Mouse (Mus musculus) stomach, embryonic 14.5 days (tissue): ENCODE data around the gene Mvb12b. TPM values are rescaled to one million over a fixed set of nuclear protein-coding genes. Genes with fewer than 3 reads are reported as not detected.

ENCODE experiments used
- ATAC-seq: fragments of 200-750 bp; cut with Nextera tagmentation; 2 replicates; pipeline ENCODE4 v1.8.0; 2017; ENCODE audit warnings: low read depth, moderate TSS enrichment; ENCODE audit not compliant: insufficient number of reproducible peaks, insufficient read depth, low FRiP score
- H3K27ac ChIP-seq: fragments of 300-500 bp; sonication (generic); 2 replicates; pipeline ENCODE4 v1.5.1; 2014; ENCODE audit warnings: mild to moderate bottlenecking, low read length, moderate library complexity, mixed read lengths
- H3K27me3 ChIP-seq: fragments of 300-500 bp; sonication (generic); 2 replicates; pipeline ENCODE4 v1.6.1; 2014; ENCODE audit warnings: low read length, control low read depth, mixed read lengths; ENCODE audit not compliant: control insufficient read depth, insufficient read depth
- H3K36me3 ChIP-seq: fragments of 300-500 bp; sonication (generic); 2 replicates; pipeline ENCODE4 v1.6.1; 2014; ENCODE audit warnings: mild to moderate bottlenecking, control low read depth, low read length, moderate library complexity, mixed read lengths; ENCODE audit not compliant: control insufficient read depth, insufficient read depth
- H3K4me1 ChIP-seq: fragments of 300-500 bp; sonication (generic); 2 replicates; pipeline ENCODE4 v1.6.1; 2014; ENCODE audit warnings: low read length, control low read depth, mixed read lengths; ENCODE audit not compliant: control insufficient read depth, insufficient read depth
- H3K4me2 ChIP-seq: fragments of 300-500 bp; sonication (generic); replicated peaks from 2 replicates; pipeline ENCODE4 v1.6.1; 2014; ENCODE audit warnings: low read depth, low read length, control low read depth
- H3K4me3 ChIP-seq: fragments of 300-500 bp; sonication (generic); 2 replicates; pipeline ENCODE4 v1.5.1; 2014; ENCODE audit warnings: low read depth, low read length, control low read depth
- H3K9ac ChIP-seq: fragments of 300-500 bp; sonication (generic); replicated peaks from 2 replicates; pipeline ENCODE4 v1.6.1; 2014; ENCODE audit warnings: low read depth, mild to moderate bottlenecking, control low read depth, low read length, moderate library complexity, mixed read lengths
- H3K9me3 ChIP-seq: fragments of 300-500 bp; sonication (generic); 2 replicates; pipeline ENCODE4 v1.6.1; 2016; ENCODE audit warnings: low read depth, low read length, control low read depth; ENCODE audit not compliant: control insufficient read depth
- WGBS: fragments of 180-500 bp; shearing (Covaris S2); extraction: QIAGEN DNeasy Blood & Tissue Kit; methylation state at CpG from one replicate; pipeline ENCODE4 v1.1.7; 2014; 5-methylcytosine and 5-hydroxymethylcytosine counted together
- polyA plus RNA-seq: library from polyadenylated mRNA; unstranded; fragments of >200 nt; fragmentation: Nextera tagmentation; extraction: Ambion mirVana; gene quantifications from 2 replicates; pipeline ENCODE4 v1.2.1, GENCODE M21; 2014

Gene Mvb12b
- polyA plus RNA-seq, 1 experiment from 2014 or later: 20.7 TPM

DNA sequence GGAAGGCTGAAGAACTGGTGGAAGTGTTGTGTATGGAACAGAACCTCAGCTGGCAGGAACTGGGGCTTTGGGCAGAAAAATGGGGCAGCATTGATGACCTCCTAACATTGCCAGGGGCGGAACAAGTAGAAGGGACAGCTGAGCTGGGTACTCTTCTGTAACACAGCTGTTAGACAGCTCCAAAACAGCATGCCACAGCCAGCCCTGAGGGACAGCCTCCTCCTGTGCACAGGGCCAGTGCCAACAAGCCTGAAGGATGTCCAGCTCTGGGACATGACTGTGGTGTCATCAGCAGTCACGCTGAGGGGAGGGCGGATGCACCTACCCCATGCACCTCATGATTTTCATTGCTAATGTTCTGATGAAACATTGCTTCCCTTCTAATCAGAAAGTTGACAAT, 78.7 kb downstream of the Mvb12b start:
- no peak overlapping the region for H3K9ac ChIP-seq
- no peaks in the 10 kb centered on the region for H3K27me3 ChIP-seq
- H3K9me3 ChIP-seq: no peaks in the 10 kb centered on the region
- ATAC-seq: no peak
- H3K27ac ChIP-seq: no peak overlapping the region
- no peaks in the 10 kb centered on the region for H3K4me1 ChIP-seq
- no peak overlapping the region for H3K4me3 ChIP-seq
- no peaks in the 10 kb centered on the region; the same call in 1 of the 2 replicates for H3K36me3 ChIP-seq
- WGBS: 87% methylated on average over 3 of the region's 3 CpGs
- no peak overlapping the region for H3K4me2 ChIP-seq

- Histone ChIP-seq H3K27me3 (no peaks in the 10 kb centered on the region), H3K36me3 (no peaks in the 10 kb centered on the region; the same call in 1 of the 2 replicates), H3K27ac (no peak overlapping the region), H3K4me1 (no peaks in the 10 kb centered on the region), H3K4me3 (no peak overlapping the region), H3K9me3 (no peaks in the 10 kb centered on the region), H3K4me2 (no peak overlapping the region), H3K9ac (no peak overlapping the region)
- ATAC-seq: no peak
- WGBS: 91% methylated on average over 5 of the region's 5 CpGs
These were observed 79.7 kb downstream of the Mvb12b start for GRCm38 (mm10) chr2:33808032-33808431.

GRCm38 (mm10) chr2:33805640-33806039, 82.1 kb downstream of the Mvb12b start:
- ATAC-seq: no peak
- Histone ChIP-seq H3K27me3 (no peaks in the 10 kb centered on the region), H3K9ac (no peak overlapping the region), H3K4me1 (no peaks in the 10 kb centered on the region), H3K27ac (no peak overlapping the region), H3K4me2 (no peak overlapping the region), H3K9me3 (no peaks in the 10 kb centered on the region), H3K36me3 (peaks cover 7% of the 10 kb centered on the region; the same call in 1 of the 2 replicates), H3K4me3 (no peak overlapping the region)
- 84% methylated on average over 11 of the region's 11 CpGs for WGBS

GRCm38 (mm10) chr2:33803717-33804214, 84.0 kb downstream of the Mvb12b start:
- H3K4me3 ChIP-seq: no peak overlapping the region
- H3K4me1 ChIP-seq: no peaks in the 10 kb centered on the region
- peaks cover 7% of the 10 kb centered on the region; the same call in 1 of the 2 replicates for H3K36me3 ChIP-seq
- 72% methylated on average over 4 of the region's 4 CpGs for WGBS
- H3K27me3 ChIP-seq: no peaks in the 10 kb centered on the region
- H3K9me3 ChIP-seq: no peaks in the 10 kb centered on the region
- H3K27ac ChIP-seq: no peak overlapping the region
- H3K9ac ChIP-seq: no peak overlapping the region
- no peak overlapping the region for H3K4me2 ChIP-seq
- ATAC-seq: no peak

- Histone ChIP-seq H3K9me3 (no peaks in the 10 kb centered on the region), H3K27ac (no peak overlapping the region), H3K4me2 (no peak overlapping the region), H3K36me3 (peaks cover 7% of the 10 kb centered on the region; the same call in 1 of the 2 replicates), H3K9ac (no peak overlapping the region), H3K4me1 (0 out of 2 replicates have a peak, but pooled peaks cover 2% of the 10 kb centered on the region), H3K4me3 (no peak overlapping the region), H3K27me3 (no peaks in the 10 kb centered on the region)
- 87% methylated on average over 12 of the region's 12 CpGs for WGBS
- no peak for ATAC-seq
These were observed 84.6 kb downstream of the Mvb12b start for GRCm38 (mm10) chr2:33803083-33803615.

DNA sequence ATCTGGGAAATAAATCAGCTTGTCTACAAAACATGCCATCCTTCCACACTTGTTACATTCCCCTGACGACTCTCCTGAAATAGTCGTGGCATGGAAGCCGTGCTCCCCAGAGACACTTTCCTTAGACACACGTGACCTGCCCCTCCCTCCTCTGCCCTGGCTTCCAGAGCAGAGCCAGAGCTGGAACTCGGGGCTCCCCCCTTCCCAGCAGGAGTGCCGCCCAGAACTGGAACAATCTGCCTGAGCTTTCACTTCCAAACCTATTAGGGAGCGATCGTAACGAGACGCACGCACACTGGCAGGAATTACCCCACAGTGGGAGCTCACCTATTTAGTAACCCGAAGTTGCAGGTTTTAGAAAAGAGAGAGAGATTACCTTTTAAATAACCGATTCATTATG, 86.0 kb downstream of the Mvb12b start:
- H3K27ac ChIP-seq: no peak overlapping the region
- 0 out of 2 replicates have a peak, but pooled peaks cover 2% of the 10 kb centered on the region for H3K4me1 ChIP-seq
- H3K4me2 ChIP-seq: no peak overlapping the region
- peaks cover 7% of the 10 kb centered on the region; the same call in 1 of the 2 replicates for H3K36me3 ChIP-seq
- WGBS: 76% methylated on average over 13 of the region's 13 CpGs
- no peak overlapping the region for H3K4me3 ChIP-seq
- no peak for ATAC-seq
- no peaks in the 10 kb centered on the region for H3K9me3 ChIP-seq
- H3K27me3 ChIP-seq: no peaks in the 10 kb centered on the region
- H3K9ac ChIP-seq: no peak overlapping the region

DNA sequence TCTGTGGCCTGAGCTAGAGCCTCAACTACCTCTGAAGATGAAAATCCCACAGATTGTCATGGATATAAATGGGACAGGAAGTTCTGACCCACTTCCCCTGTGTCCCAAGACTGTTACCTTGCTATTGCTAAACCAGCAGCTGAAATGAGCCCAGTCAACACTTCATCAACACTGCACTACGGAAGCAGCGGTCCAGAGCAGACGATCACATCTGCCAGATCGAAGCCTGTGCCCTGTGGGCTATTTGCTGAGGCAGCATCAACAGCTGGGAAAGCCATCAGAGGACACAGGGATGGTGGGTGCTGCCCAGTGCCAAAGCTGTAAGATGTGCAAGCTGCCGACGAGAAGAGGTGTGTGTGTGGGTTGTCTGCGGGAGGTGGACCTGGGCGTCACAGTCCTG, 86.4 kb downstream of the Mvb12b start:
- H3K4me1 ChIP-seq: 0 out of 2 replicates have a peak, but pooled peaks cover 2% of the 10 kb centered on the region
- no peak overlapping the region for H3K27ac ChIP-seq
- no peaks in the 10 kb centered on the region for H3K9me3 ChIP-seq
- H3K4me2 ChIP-seq: no peak overlapping the region
- ATAC-seq: no peak
- no peaks in the 10 kb centered on the region for H3K27me3 ChIP-seq
- H3K36me3 ChIP-seq: peaks cover 7% of the 10 kb centered on the region; the same call in 1 of the 2 replicates
- no peak overlapping the region for H3K4me3 ChIP-seq
- 85% methylated on average over 8 of the region's 8 CpGs for WGBS
- no peak overlapping the region for H3K9ac ChIP-seq

GRCm38 (mm10) chr2:33800221-33800620, 87.5 kb downstream of the Mvb12b start:
- Histone ChIP-seq H3K4me1 (0 out of 2 replicates have a peak, but pooled peaks cover 2% of the 10 kb centered on the region), H3K4me2 (no peak overlapping the region), H3K9me3 (no peaks in the 10 kb centered on the region), H3K27ac (no peak overlapping the region), H3K36me3 (peaks cover 7% of the 10 kb centered on the region; the same call in 1 of the 2 replicates), H3K9ac (no peak overlapping the region), H3K4me3 (no peak overlapping the region), H3K27me3 (no peaks in the 10 kb centered on the region)
- no peak for ATAC-seq
- WGBS: 88% methylated on average over 6 of the region's 6 CpGs
